Mouse (Mus musculus) neural tube, embryonic 11.5 days (tissue): ENCODE data around the gene E330014E10Rik. TPM values are rescaled to one million over a fixed set of nuclear protein-coding genes. Genes with fewer than 3 reads are reported as not detected.
"Not testable (repeated sequence)": the region's sequence is repeated elsewhere in the genome, so short reads cannot be mapped to it uniquely, and the experiment has no call there.

Experiments
- ATAC-seq: fragments of 200-750 bp; cut with Nextera tagmentation; 2 replicates; pipeline ENCODE4 v1.8.0; 2017; ENCODE audit warnings: moderate number of reproducible peaks, mild to moderate bottlenecking, moderate TSS enrichment, moderate library complexity; ENCODE audit not compliant: insufficient read depth, low FRiP score, low TSS enrichment
- DNase-seq: peaks from one replicate; pipeline ENCODE4 v3.0.0-alpha.2; 2015; ENCODE audit warnings: low spot score
- H3K27ac ChIP-seq: fragments of 300-500 bp; sonication (generic); 2 replicates; pipeline ENCODE4 v1.5.1; 2014; ENCODE audit warnings: low read depth, mild to moderate bottlenecking, low read length
- H3K27me3 ChIP-seq: fragments of 300-500 bp; sonication (generic); 2 replicates; pipeline ENCODE4 v1.6.1; 2014; ENCODE audit warnings: mild to moderate bottlenecking, low read length, mixed read lengths; ENCODE audit not compliant: control insufficient read depth, insufficient read depth
- H3K36me3 ChIP-seq: fragments of 300-500 bp; sonication (generic); 2 replicates; pipeline ENCODE4 v1.6.1; 2014; ENCODE audit warnings: mild to moderate bottlenecking, low read length, moderate library complexity, mixed read lengths; ENCODE audit not compliant: control insufficient read depth, insufficient read depth
- H3K4me1 ChIP-seq: fragments of 300-500 bp; sonication (generic); 2 replicates; pipeline ENCODE4 v1.6.1; 2014; ENCODE audit warnings: low read length, mixed read lengths; ENCODE audit not compliant: control insufficient read depth, insufficient read depth
- H3K4me2 ChIP-seq: fragments of 300-500 bp; sonication (generic); 2 replicates; pipeline ENCODE4 v1.6.1; 2014; ENCODE audit warnings: low read depth, mild to moderate bottlenecking, moderate library complexity
- H3K4me3 ChIP-seq: fragments of 300-500 bp; sonication (generic); 2 replicates; pipeline ENCODE4 v1.5.1; 2014; ENCODE audit warnings: low read depth, low read length
- H3K9ac ChIP-seq: fragments of 300-500 bp; sonication (generic); 2 replicates; pipeline ENCODE4 v1.6.1; 2014; ENCODE audit warnings: mild to moderate bottlenecking, low read length
- H3K9me3 ChIP-seq: fragments of 300-500 bp; sonication (generic); 2 replicates; pipeline ENCODE4 v1.6.1; 2016; ENCODE audit warnings: low read length; ENCODE audit not compliant: control insufficient read depth
- whole genome bisulfite sequencing: fragments of 180-500 bp; shearing (Covaris S2); extraction: QIAGEN DNeasy Blood & Tissue Kit; methylation state at CpG from one replicate; pipeline ENCODE4 v1.1.7; 2014; 5-methylcytosine and 5-hydroxymethylcytosine counted together
- polyA plus RNA-seq: library from polyadenylated mRNA; unstranded; fragments of >200 nt; fragmentation: Nextera tagmentation; extraction: Ambion mirVana; gene quantifications from 2 replicates; pipeline ENCODE4 v1.2.1, GENCODE M21; 2014

Gene E330014E10Rik
- not detected in 2 replicates for polyA plus RNA-seq

DNA sequence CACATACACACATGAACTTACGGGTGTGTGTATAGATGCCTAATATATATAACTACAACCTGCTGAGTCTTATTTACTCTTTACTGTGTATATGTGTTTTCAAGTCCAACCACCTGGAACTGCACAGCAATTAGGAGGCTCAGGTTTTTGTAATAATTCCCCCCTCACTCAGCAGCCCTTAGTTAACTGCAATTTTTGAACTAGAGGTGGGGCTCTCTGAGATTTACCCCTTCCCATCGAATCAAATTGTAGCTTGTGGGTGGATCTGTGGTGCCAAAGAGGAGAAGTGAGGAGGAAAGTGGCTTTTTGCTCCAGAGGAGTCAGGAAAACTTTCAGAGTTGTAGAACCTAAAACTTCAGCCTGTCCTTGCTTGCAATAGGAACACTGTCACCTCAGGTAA is at the start of gene E330014E10Rik:
E330014E10Rik (plus strand) TSS at position 301 of the 400 bp plus-strand sequence.
- not testable (repeated sequence) for H3K4me2 ChIP-seq, DNase-seq, H3K4me1 ChIP-seq, H3K36me3 ChIP-seq, H3K9ac ChIP-seq, ATAC-seq, H3K27me3 ChIP-seq, H3K4me3 ChIP-seq, H3K27ac ChIP-seq, H3K9me3 ChIP-seq
- no CpG with 5 or more reads among the region's 2 CpGs for WGBS

DNA sequence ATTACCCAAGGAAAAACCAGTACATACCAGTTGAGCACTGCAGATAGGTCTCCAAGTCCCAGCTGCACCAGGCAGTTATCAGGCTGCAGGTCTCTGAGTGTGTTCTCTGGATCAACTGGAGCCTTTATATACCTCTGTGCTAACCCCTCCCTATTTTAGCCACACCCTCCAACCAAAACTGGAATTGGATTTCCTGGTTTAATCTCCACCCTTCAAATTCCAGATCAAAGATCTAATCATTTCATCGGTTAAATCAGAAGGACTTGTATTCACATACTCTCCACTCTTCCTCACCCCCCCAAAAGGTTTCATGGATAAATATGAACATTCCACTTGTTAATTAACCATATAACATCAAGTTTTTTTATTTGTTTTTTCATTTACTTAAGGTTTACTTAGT is 39.7 kb upstream of the E330014E10Rik start, which contains the start of gene Gm7978:
Gm7978 (minus strand) TSS at position 101 of the 400 bp plus-strand sequence.
- H3K4me3 ChIP-seq, H3K9ac ChIP-seq, H3K27me3 ChIP-seq, H3K27ac ChIP-seq, H3K4me2 ChIP-seq, H3K36me3 ChIP-seq, DNase-seq, H3K4me1 ChIP-seq, H3K9me3 ChIP-seq, ATAC-seq: not testable (repeated sequence)
- no CpG with 5 or more reads among the region's 1 CpGs for WGBS

DNA sequence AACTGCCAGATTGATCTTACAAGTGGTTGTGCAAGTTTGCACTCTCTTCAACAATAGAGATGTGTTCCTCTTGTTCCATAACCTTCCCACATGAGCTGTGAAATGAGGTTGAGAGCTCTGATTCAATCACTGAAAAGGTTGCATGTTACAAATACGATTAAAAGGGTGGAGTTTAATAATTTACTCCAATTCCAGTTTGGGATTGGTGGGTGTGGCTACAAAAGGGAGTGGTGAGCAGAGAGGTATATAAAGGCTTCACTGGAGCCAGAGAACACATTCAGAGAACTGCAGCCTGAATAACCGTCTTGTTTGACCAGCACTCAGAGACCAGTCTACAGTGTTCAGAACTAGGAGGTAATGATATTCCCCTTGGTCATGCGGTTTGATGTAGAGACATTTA is 34.1 kb upstream of the E330014E10Rik start, which contains the start of gene Gm7982:
Gm7982 (plus strand) TSS at position 301 of the 400 bp plus-strand sequence.
- not testable (repeated sequence) for H3K9ac ChIP-seq, H3K27ac ChIP-seq, H3K36me3 ChIP-seq, H3K4me2 ChIP-seq, H3K9me3 ChIP-seq, DNase-seq, H3K4me1 ChIP-seq, ATAC-seq, H3K4me3 ChIP-seq, H3K27me3 ChIP-seq
- no CpG with 5 or more reads among the region's 3 CpGs for WGBS

- H3K9ac ChIP-seq, H3K27me3 ChIP-seq, H3K36me3 ChIP-seq, DNase-seq, H3K4me3 ChIP-seq, ATAC-seq, H3K4me2 ChIP-seq, H3K9me3 ChIP-seq, H3K4me1 ChIP-seq, H3K27ac ChIP-seq: not testable (repeated sequence)
- 64% methylated on average over 2 of the region's 2 CpGs for WGBS
Measured at GRCm38 (mm10) chr5:95810841-95811240, 35.1 kb downstream of the E330014E10Rik start.

DNA sequence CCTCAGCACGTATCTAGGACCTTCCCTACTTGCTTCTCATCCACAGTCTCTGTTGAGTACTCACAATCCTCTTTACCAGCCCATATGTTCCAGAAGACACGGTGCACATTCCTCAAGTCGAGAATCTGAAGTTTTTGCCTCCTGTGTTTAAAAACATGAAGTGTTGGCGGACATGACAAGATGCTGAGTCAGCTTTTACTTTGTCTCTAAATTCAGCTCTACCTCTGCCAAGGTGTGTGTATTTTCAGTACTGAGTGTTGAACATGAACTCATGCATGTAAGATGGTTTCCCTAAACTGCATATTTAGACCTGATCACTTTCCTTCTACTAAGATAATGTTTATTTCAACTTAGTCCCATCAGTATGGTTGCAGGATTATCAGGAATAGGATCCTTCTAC is 60.8 kb downstream of the E330014E10Rik start:
- WGBS: 76% methylated on average over 4 of the region's 4 CpGs
- no peaks in the 10 kb centered on the region for H3K36me3 ChIP-seq
- H3K9ac ChIP-seq: no peak overlapping the region
- no peak overlapping the region for H3K4me2 ChIP-seq
- no peak overlapping the region for H3K4me3 ChIP-seq
- no peak for ATAC-seq
- no peaks in the 10 kb centered on the region for H3K27me3 ChIP-seq
- no peaks in the 10 kb centered on the region for H3K4me1 ChIP-seq
- H3K27ac ChIP-seq: no peak overlapping the region
- no peaks in the 10 kb centered on the region; the same call in 1 of the 2 replicates for H3K9me3 ChIP-seq
- DNase-seq: no peak

DNA sequence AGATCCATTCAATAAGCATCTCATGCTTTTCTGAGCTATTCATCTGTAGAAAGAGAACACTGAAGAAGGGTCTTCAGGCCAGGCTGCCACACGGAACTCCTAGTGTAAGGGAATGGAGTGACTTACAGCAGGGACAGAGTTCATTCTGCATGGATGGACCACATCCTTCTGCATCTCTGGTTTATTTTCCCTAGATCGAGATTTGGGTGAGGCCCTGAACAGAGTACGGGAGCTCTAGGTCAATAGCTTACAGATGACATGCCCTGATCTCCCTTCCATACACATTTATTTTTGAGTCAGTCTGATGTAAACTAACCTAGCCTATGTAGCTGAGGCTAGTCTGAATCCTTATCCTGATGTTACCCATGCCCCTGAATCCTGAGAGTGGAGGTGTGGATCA is 78.2 kb downstream of the E330014E10Rik start:
- no peak for ATAC-seq
- 87% methylated on average over 3 of the region's 3 CpGs for WGBS
- Histone ChIP-seq H3K4me3 (no peak overlapping the region), H3K4me2 (no peak overlapping the region), H3K9ac (no peak overlapping the region), H3K27ac (no peak overlapping the region), H3K9me3 (no peaks in the 10 kb centered on the region), H3K4me1 (no peaks in the 10 kb centered on the region), H3K27me3 (no peaks in the 10 kb centered on the region), H3K36me3 (no peaks in the 10 kb centered on the region)
- DNase-seq: no peak

Other genes starting within 250 kb of the E330014E10Rik start
- not detected in 2 replicates for gene Gm7971, start 181.1 kb upstream of the E330014E10Rik start, polyA plus RNA-seq
- not detected in 2 replicates for gene Gm7978, start 39.8 kb upstream of the E330014E10Rik start, polyA plus RNA-seq
- gene Gm7982, start 34.0 kb upstream of the E330014E10Rik start, polyA plus RNA-seq: not detected in 2 replicates
- 0.33 and 0.64 TPM in 2 replicates for gene Cxcl13, start 181.0 kb downstream of the E330014E10Rik start, polyA plus RNA-seq